Mouse (Mus musculus): ENCODE data around the gene Cfap99. TPM values are rescaled to one million over a fixed set of nuclear protein-coding genes. Genes with fewer than 3 reads are reported as not detected.

The Cfap99 gene
- polyA plus RNA-seq (2015; fragmentation: Nextera tagmentation; extraction: Ambion mirVana): 0.19 TPM in 1 of 2 replicates, not detected in the other

- no peaks in the 10 kb centered on the region for H3K9me3 ChIP-seq (ENCODE audit: control insufficient read depth, low read length)
- ATAC-seq: peak; percentile 99
- H3K4me1 ChIP-seq (ENCODE audit: control insufficient read depth, insufficient read depth, low read depth, low read length): peaks cover 15% of the 10 kb centered on the region
- H3K27me3 ChIP-seq (replicated peaks; ENCODE audit: control insufficient read depth, insufficient read depth, low read length): peaks cover 9% of the 10 kb centered on the region
- H3K4me3 ChIP-seq (ENCODE audit: low read length): peak within 1 kb of the TSS; percentile 81
- H3K27ac ChIP-seq (ENCODE audit: low read depth, low read length): peak within 1 kb of the TSS; percentile 73
- H3K36me3 ChIP-seq (ENCODE audit: control insufficient read depth, insufficient read depth, low read length): no peaks in the 10 kb centered on the region
- H3K9ac ChIP-seq (ENCODE audit: low read depth, low read length): peak within 1 kb of the TSS; percentile 79
- H3K4me2 ChIP-seq (ENCODE audit: low read length): peak within 1 kb of the TSS; percentile 72
- WGBS: 0% methylated on average over 71 of the region's 83 CpGs
Measured at GRCm38 (mm10) chr5:34288154-34288716, at the start of gene Cfap99, which contains the start of gene Zfyve28. Cfap99 (plus strand) TSS chr5:34288600. Zfyve28 (minus strand) TSS chr5:34288449.

- Histone ChIP-seq H3K9ac (ENCODE audit: low read depth, low read length) (no peak overlapping the region), H3K4me1 (ENCODE audit: control insufficient read depth, insufficient read depth, low read depth, low read length) (peaks cover 12% of the 10 kb centered on the region), H3K9me3 (ENCODE audit: control insufficient read depth, low read length) (no peaks in the 10 kb centered on the region), H3K4me2 (ENCODE audit: low read length) (0 out of 2 replicates have a peak overlapping the region, but pooled peaks have one; percentile 7), H3K4me3 (ENCODE audit: low read length) (no peak overlapping the region), H3K27ac (ENCODE audit: low read depth, low read length) (no peak overlapping the region), H3K27me3 (replicated peaks; ENCODE audit: control insufficient read depth, insufficient read depth, low read length) (no peaks in the 10 kb centered on the region), H3K36me3 (ENCODE audit: control insufficient read depth, insufficient read depth, low read length) (no peaks in the 10 kb centered on the region)
- WGBS: 38% methylated on average over 15 of the region's 15 CpGs
- peak; percentile 83 for ATAC-seq
Measured at GRCm38 (mm10) chr5:34242224-34242963, 46.0 kb upstream of the Cfap99 start.

GRCm38 (mm10) chr5:34243062-34243461, 45.3 kb upstream of the Cfap99 start:
- H3K4me2 ChIP-seq (ENCODE audit: low read length): no peak overlapping the region

GRCm38 (mm10) chr5:34246443-34246842, 42.0 kb upstream of the Cfap99 start:
- Histone ChIP-seq H3K27ac (ENCODE audit: low read depth, low read length) (no peak overlapping the region), H3K9me3 (ENCODE audit: control insufficient read depth, low read length) (no peaks in the 10 kb centered on the region), H3K36me3 (ENCODE audit: control insufficient read depth, insufficient read depth, low read length) (no peaks in the 10 kb centered on the region), H3K4me1 (ENCODE audit: control insufficient read depth, insufficient read depth, low read depth, low read length) (peaks cover 24% of the 10 kb centered on the region), H3K4me3 (ENCODE audit: low read length) (no peak overlapping the region), H3K27me3 (replicated peaks; ENCODE audit: control insufficient read depth, insufficient read depth, low read length) (no peaks in the 10 kb centered on the region), H3K9ac (ENCODE audit: low read depth, low read length) (no peak overlapping the region), H3K4me2 (ENCODE audit: low read length) (no peak overlapping the region)
- WGBS: 93% methylated on average over 3 of the region's 3 CpGs
- no peak for ATAC-seq

More at GRCm38 (mm10) chr5:34243062-34243461, 45.3 kb upstream of the Cfap99 start:
- 0 out of 2 replicates have a peak, but pooled peaks have one; percentile 17 for ATAC-seq
- 82% methylated on average over 5 of the region's 5 CpGs for WGBS
- Histone ChIP-seq H3K27ac (ENCODE audit: low read depth, low read length) (no peak overlapping the region), H3K27me3 (replicated peaks; ENCODE audit: control insufficient read depth, insufficient read depth, low read length) (no peaks in the 10 kb centered on the region), H3K9me3 (ENCODE audit: control insufficient read depth, low read length) (no peaks in the 10 kb centered on the region), H3K4me3 (ENCODE audit: low read length) (no peak overlapping the region), H3K36me3 (ENCODE audit: control insufficient read depth, insufficient read depth, low read length) (no peaks in the 10 kb centered on the region), H3K4me1 (ENCODE audit: control insufficient read depth, insufficient read depth, low read depth, low read length) (peaks cover 12% of the 10 kb centered on the region), H3K9ac (ENCODE audit: low read depth, low read length) (no peak overlapping the region)

GRCm38 (mm10) chr5:34249132-34249531, 39.3 kb upstream of the Cfap99 start:
- H3K36me3 ChIP-seq (ENCODE audit: control insufficient read depth, insufficient read depth, low read length): no peaks in the 10 kb centered on the region
- peaks cover 24% of the 10 kb centered on the region for H3K4me1 ChIP-seq (ENCODE audit: control insufficient read depth, insufficient read depth, low read depth, low read length)
- H3K9ac ChIP-seq (ENCODE audit: low read depth, low read length): no peak overlapping the region
- H3K27me3 ChIP-seq (replicated peaks; ENCODE audit: control insufficient read depth, insufficient read depth, low read length): no peaks in the 10 kb centered on the region
- no peaks in the 10 kb centered on the region for H3K9me3 ChIP-seq (ENCODE audit: control insufficient read depth, low read length)
- 88% methylated on average over 4 of the region's 4 CpGs for WGBS
- no peak overlapping the region for H3K27ac ChIP-seq (ENCODE audit: low read depth, low read length)
- H3K4me3 ChIP-seq (ENCODE audit: low read length): no peak overlapping the region
- ATAC-seq: no peak
- H3K4me2 ChIP-seq (ENCODE audit: low read length): no peak overlapping the region

GRCm38 (mm10) chr5:34250090-34250489, 38.3 kb upstream of the Cfap99 start:
- no peak overlapping the region for H3K27ac ChIP-seq (ENCODE audit: low read depth, low read length)
- H3K4me3 ChIP-seq (ENCODE audit: low read length): no peak overlapping the region
- no peaks in the 10 kb centered on the region for H3K9me3 ChIP-seq (ENCODE audit: control insufficient read depth, low read length)
- peaks cover 24% of the 10 kb centered on the region for H3K4me1 ChIP-seq (ENCODE audit: control insufficient read depth, insufficient read depth, low read depth, low read length)
- H3K9ac ChIP-seq (ENCODE audit: low read depth, low read length): no peak overlapping the region
- no peak overlapping the region for H3K4me2 ChIP-seq (ENCODE audit: low read length)
- WGBS: 66% methylated on average over 3 of the region's 3 CpGs
- no peaks in the 10 kb centered on the region for H3K36me3 ChIP-seq (ENCODE audit: control insufficient read depth, insufficient read depth, low read length)
- H3K27me3 ChIP-seq (replicated peaks; ENCODE audit: control insufficient read depth, insufficient read depth, low read length): no peaks in the 10 kb centered on the region
- ATAC-seq: no peak

GRCm38 (mm10) chr5:34251794-34252193, 36.6 kb upstream of the Cfap99 start:
- H3K27ac ChIP-seq (ENCODE audit: low read depth, low read length): no peak overlapping the region
- no peak overlapping the region for H3K9ac ChIP-seq (ENCODE audit: low read depth, low read length)
- peak; percentile 38 for ATAC-seq

GRCm38 (mm10) chr5:34252307-34252966, 36.0 kb upstream of the Cfap99 start:
- WGBS: 27% methylated on average over 4 of the region's 4 CpGs
- peak; percentile 79 for ATAC-seq
- Histone ChIP-seq H3K4me3 (ENCODE audit: low read length) (no peak overlapping the region), H3K36me3 (ENCODE audit: control insufficient read depth, insufficient read depth, low read length) (no peaks in the 10 kb centered on the region), H3K4me1 (ENCODE audit: control insufficient read depth, insufficient read depth, low read depth, low read length) (peaks cover 24% of the 10 kb centered on the region), H3K9ac (ENCODE audit: low read depth, low read length) (no peak overlapping the region), H3K27ac (ENCODE audit: low read depth, low read length) (peak overlapping the region; percentile 49; the same call in 1 of the 2 replicates), H3K4me2 (ENCODE audit: low read length) (no peak overlapping the region), H3K27me3 (replicated peaks; ENCODE audit: control insufficient read depth, insufficient read depth, low read length) (no peaks in the 10 kb centered on the region), H3K9me3 (ENCODE audit: control insufficient read depth, low read length) (no peaks in the 10 kb centered on the region)

More at GRCm38 (mm10) chr5:34251794-34252193, 36.6 kb upstream of the Cfap99 start:
- Histone ChIP-seq H3K9me3 (ENCODE audit: control insufficient read depth, low read length) (no peaks in the 10 kb centered on the region), H3K27me3 (replicated peaks; ENCODE audit: control insufficient read depth, insufficient read depth, low read length) (no peaks in the 10 kb centered on the region), H3K4me3 (ENCODE audit: low read length) (no peak overlapping the region), H3K4me1 (ENCODE audit: control insufficient read depth, insufficient read depth, low read depth, low read length) (peaks cover 24% of the 10 kb centered on the region), H3K4me2 (ENCODE audit: low read length) (no peak overlapping the region), H3K36me3 (ENCODE audit: control insufficient read depth, insufficient read depth, low read length) (no peaks in the 10 kb centered on the region)
- 29% methylated on average over 4 of the region's 4 CpGs for WGBS

Data from hindbrain, embryonic 16.5 days (tissue).